Mouse (Mus musculus) stomach, embryonic 16.5 days (tissue): ENCODE measurements around the gene Ak2. TPM values are rescaled to one million over a fixed set of nuclear protein-coding genes. Genes with fewer than 3 reads are reported as not detected.

ENCODE experiments used
- ATAC-seq: fragments of 200-750 bp; cut with Nextera tagmentation; 2 replicates; pipeline ENCODE4 v1.8.0; 2017; ENCODE audit warnings: moderate number of reproducible peaks, moderate TSS enrichment; ENCODE audit not compliant: insufficient read depth, low FRiP score
- H3K27ac ChIP-seq: fragments of 300-500 bp; sonication (generic); 2 replicates; pipeline ENCODE4 v1.5.1; 2014; ENCODE audit warnings: low read length
- H3K27me3 ChIP-seq: fragments of 300-500 bp; sonication (generic); 2 replicates; pipeline ENCODE4 v1.6.1; 2014; ENCODE audit warnings: low read length, control low read depth, mixed read lengths; ENCODE audit not compliant: control insufficient read depth, insufficient read depth
- H3K36me3 ChIP-seq: fragments of 300-500 bp; sonication (generic); 2 replicates; pipeline ENCODE4 v1.6.1; 2014; ENCODE audit warnings: low read length; ENCODE audit not compliant: control insufficient read depth, insufficient read depth
- H3K4me1 ChIP-seq: fragments of 300-500 bp; sonication (generic); 2 replicates; pipeline ENCODE4 v1.6.1; 2014; ENCODE audit warnings: low read length, control low read depth, mixed read lengths; ENCODE audit not compliant: control insufficient read depth, insufficient read depth
- H3K4me2 ChIP-seq: fragments of 300-500 bp; sonication (generic); 2 replicates; pipeline ENCODE4 v1.6.1; 2014; ENCODE audit warnings: low read depth, low read length, mixed read lengths
- H3K4me3 ChIP-seq: fragments of 300-500 bp; sonication (generic); replicated peaks from 2 replicates; pipeline ENCODE4 v1.5.1; 2014; ENCODE audit warnings: mild to moderate bottlenecking, low read length
- H3K9ac ChIP-seq: fragments of 300-500 bp; sonication (generic); 2 replicates; pipeline ENCODE4 v1.6.1; 2014; ENCODE audit warnings: low read length
- H3K9me3 ChIP-seq: fragments of 300-500 bp; sonication (generic); replicated peaks from 2 replicates; pipeline ENCODE4 v1.6.1; 2016; ENCODE audit warnings: low read length, control low read depth; ENCODE audit not compliant: control insufficient read depth
- WGBS: fragments of 180-500 bp; shearing (Covaris S2); extraction: QIAGEN DNeasy Blood & Tissue Kit; methylation state at CpG from one replicate; pipeline ENCODE4 v1.1.7; 2014; 5-methylcytosine and 5-hydroxymethylcytosine counted together
- polyA plus RNA-seq: library from polyadenylated mRNA; unstranded; fragments of >200 nt; fragmentation: Nextera tagmentation; extraction: Ambion mirVana; gene quantifications from 2 replicates; pipeline ENCODE4 v1.2.1, GENCODE M21; 2015

Gene Ak2
- polyA plus RNA-seq, 1 experiment from 2014 or later, result 207 TPM

DNA sequence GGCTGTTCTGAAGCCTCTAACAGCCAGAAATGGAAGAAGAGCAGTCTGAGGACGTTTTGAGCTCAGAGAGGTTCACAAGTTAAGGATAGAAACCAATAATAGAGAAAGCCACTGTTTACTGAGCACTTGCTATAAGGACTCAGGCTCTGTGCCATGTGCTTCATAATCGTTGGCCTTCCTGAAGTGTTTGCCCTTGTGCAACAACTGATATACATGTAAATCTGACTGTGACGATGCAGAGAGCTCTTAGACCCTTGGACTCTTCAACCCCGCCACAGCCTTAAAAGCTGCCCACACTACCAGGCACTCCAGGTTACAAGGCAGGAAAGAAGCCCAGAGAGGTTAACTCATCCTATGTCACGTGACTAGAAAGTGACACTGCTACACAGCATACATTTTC, 22.7 kb upstream of the Ak2 start:
- H3K4me3 ChIP-seq, result no peak overlapping the region
- no peaks in the 10 kb centered on the region for H3K9me3 ChIP-seq
- no peaks in the 10 kb centered on the region for H3K27me3 ChIP-seq
- WGBS, result 63% methylated on average over 5 of the region's 5 CpGs
- H3K27ac ChIP-seq, result no peak overlapping the region
- no peaks in the 10 kb centered on the region for H3K36me3 ChIP-seq
- H3K4me1 ChIP-seq, result peaks cover 9% of the 10 kb centered on the region; the same call in 1 of the 2 replicates
- no peak overlapping the region for H3K4me2 ChIP-seq
- peak; percentile 38; the same call in 1 of the 2 replicates for ATAC-seq
- H3K9ac ChIP-seq, result no peak overlapping the region

GRCm38 (mm10) chr4:128969607-128970416, 21.9 kb upstream of the Ak2 start:
- no peaks in the 10 kb centered on the region for H3K9me3 ChIP-seq
- WGBS, result 54% methylated on average over 18 of the region's 18 CpGs
- H3K27me3 ChIP-seq, result no peaks in the 10 kb centered on the region
- H3K4me2 ChIP-seq, result no peak overlapping the region
- H3K4me3 ChIP-seq, result no peak overlapping the region
- H3K4me1 ChIP-seq, result peaks cover 9% of the 10 kb centered on the region; the same call in 1 of the 2 replicates
- ATAC-seq, result no peak
- no peaks in the 10 kb centered on the region for H3K36me3 ChIP-seq
- H3K9ac ChIP-seq, result no peak overlapping the region
- H3K27ac ChIP-seq, result no peak overlapping the region

DNA sequence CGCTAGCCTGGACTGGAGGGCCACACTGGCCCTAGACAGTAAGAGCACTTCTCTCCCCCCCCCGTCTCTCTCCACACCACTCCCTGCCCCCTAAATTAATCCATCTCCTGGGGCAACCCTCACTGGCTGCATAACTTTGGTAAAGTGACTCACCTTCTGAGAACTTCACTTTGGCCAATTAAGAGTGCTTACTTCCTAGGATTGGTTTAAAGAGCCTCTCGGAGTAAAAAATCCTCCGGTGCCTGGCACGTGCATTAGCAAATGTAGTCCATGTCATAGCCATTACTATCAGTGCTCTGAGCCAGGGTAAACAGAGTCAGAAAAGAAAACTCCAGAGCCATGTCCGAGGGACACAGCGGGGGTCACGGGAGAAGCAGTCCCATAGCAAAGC, 21.3 kb upstream of the Ak2 start:
- H3K4me1 ChIP-seq, result peaks cover 9% of the 10 kb centered on the region; the same call in 1 of the 2 replicates
- H3K27me3 ChIP-seq, result no peaks in the 10 kb centered on the region
- H3K27ac ChIP-seq, result no peak overlapping the region
- H3K4me3 ChIP-seq, result no peak overlapping the region
- no peak overlapping the region for H3K4me2 ChIP-seq
- 66% methylated on average over 7 of the region's 8 CpGs for WGBS
- H3K36me3 ChIP-seq, result no peaks in the 10 kb centered on the region
- no peak overlapping the region for H3K9ac ChIP-seq
- ATAC-seq, result no peak
- H3K9me3 ChIP-seq, result no peaks in the 10 kb centered on the region

GRCm38 (mm10) chr4:128971065-128971694, 20.6 kb upstream of the Ak2 start:
- H3K27ac ChIP-seq, result no peak overlapping the region
- H3K9me3 ChIP-seq, result no peaks in the 10 kb centered on the region
- no peaks in the 10 kb centered on the region for H3K27me3 ChIP-seq
- H3K4me2 ChIP-seq, result no peak overlapping the region
- no peak overlapping the region for H3K4me3 ChIP-seq
- WGBS, result 45% methylated on average over 14 of the region's 14 CpGs
- H3K4me1 ChIP-seq, result peaks cover 9% of the 10 kb centered on the region; the same call in 1 of the 2 replicates
- no peaks in the 10 kb centered on the region for H3K36me3 ChIP-seq
- H3K9ac ChIP-seq, result no peak overlapping the region
- ATAC-seq, result no peak

DNA sequence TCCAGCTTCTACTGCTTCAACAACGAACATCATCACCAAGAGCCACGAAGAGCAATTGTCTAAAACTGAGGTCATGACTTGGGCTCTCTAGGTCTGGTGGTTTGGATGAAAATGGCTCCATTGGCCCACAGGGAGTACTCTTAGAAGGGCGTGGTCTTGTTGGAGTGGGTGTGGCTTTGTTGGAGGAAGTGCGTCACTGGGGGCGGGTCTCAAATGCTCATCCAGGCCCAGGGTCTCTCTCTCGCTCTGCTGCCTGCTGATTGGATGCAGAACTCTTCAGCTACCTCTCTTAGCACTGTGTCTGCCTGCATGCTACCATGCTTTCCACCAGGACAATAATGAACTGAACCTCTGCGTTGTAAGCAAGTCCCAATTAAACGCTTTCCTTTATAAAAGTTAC, 17.1 kb upstream of the Ak2 start:
- Histone ChIP-seq H3K9ac (no peak overlapping the region), H3K27ac (no peak overlapping the region), H3K4me2 (no peak overlapping the region), H3K27me3 (no peaks in the 10 kb centered on the region), H3K4me1 (no peaks in the 10 kb centered on the region), H3K9me3 (no peaks in the 10 kb centered on the region), H3K4me3 (no peak overlapping the region), H3K36me3 (no peaks in the 10 kb centered on the region)
- ATAC-seq, result no peak
- 80% methylated on average over 8 of the region's 8 CpGs for WGBS

- 68% methylated on average over 4 of the region's 4 CpGs for WGBS
- Histone ChIP-seq H3K4me3 (no peak overlapping the region), H3K36me3 (no peaks in the 10 kb centered on the region), H3K27me3 (no peaks in the 10 kb centered on the region), H3K9ac (no peak overlapping the region), H3K27ac (no peak overlapping the region), H3K9me3 (no peaks in the 10 kb centered on the region), H3K4me2 (no peak overlapping the region), H3K4me1 (no peaks in the 10 kb centered on the region)
- no peak for ATAC-seq
These were observed 15.2 kb upstream of the Ak2 start for GRCm38 (mm10) chr4:128976577-128976976.

DNA sequence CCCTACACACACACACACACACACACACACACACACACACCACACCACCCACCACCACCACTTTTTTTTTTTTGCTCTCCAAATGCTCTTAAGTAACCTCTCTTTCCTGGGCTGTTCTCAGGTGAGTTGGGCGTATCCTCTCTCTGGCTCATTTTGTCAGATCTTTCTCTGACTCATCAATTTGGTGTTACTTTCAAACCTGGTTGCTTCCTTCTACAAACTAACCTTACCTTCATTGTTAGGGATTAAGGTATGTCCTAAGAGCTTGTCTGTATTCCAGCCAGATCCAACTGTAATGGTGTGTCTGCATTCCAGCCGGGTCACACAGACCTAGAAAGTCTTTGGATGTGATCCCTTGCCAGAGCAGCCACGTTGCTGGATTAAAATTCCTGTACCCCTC, 14.5 kb upstream of the Ak2 start:
- no peaks in the 10 kb centered on the region for H3K36me3 ChIP-seq
- WGBS, result 69% methylated on average over 3 of the region's 3 CpGs
- no peak overlapping the region for H3K9ac ChIP-seq
- no peak for ATAC-seq
- no peak overlapping the region for H3K4me2 ChIP-seq
- H3K4me3 ChIP-seq, result no peak overlapping the region
- H3K4me1 ChIP-seq, result no peaks in the 10 kb centered on the region
- no peak overlapping the region for H3K27ac ChIP-seq
- no peaks in the 10 kb centered on the region for H3K27me3 ChIP-seq
- no peaks in the 10 kb centered on the region for H3K9me3 ChIP-seq

- no peak overlapping the region for H3K27ac ChIP-seq
- no peaks in the 10 kb centered on the region for H3K4me1 ChIP-seq
- no peaks in the 10 kb centered on the region for H3K36me3 ChIP-seq
- ATAC-seq, result no peak
- H3K4me3 ChIP-seq, result no peak overlapping the region
- H3K4me2 ChIP-seq, result no peak overlapping the region
- 29% methylated on average over 1 of the region's 1 CpGs for WGBS
- no peak overlapping the region for H3K9ac ChIP-seq
- no peaks in the 10 kb centered on the region for H3K27me3 ChIP-seq
- no peaks in the 10 kb centered on the region for H3K9me3 ChIP-seq
These were observed 13.1 kb upstream of the Ak2 start for GRCm38 (mm10) chr4:128978634-128979033.
